8 mouse cellular contexts compared by ENCODE assay signal in genomic region chr10:53115028-53115427, GRCm38 (mm10).
DNase-seq lines count a peak whose midpoint lies in the region; ATAC-seq and TF ChIP-seq lines count a peak whose summit lies in the region.
"Had no signal": no experiment of that assay in that cellular context is flagged by ENCODE, and none has a peak within 500 bp of the region (broad histone marks: within the 10 kb centered on the region; RNA-seq: fewer than 3 reads in every experiment).

No protein-coding gene starts in this region.

- TF ChIP-seq EP300 in CH12.LX (IDR thresholded peaks at IDR 0.05; ENCODE audit: low read length): no peak

- H3K27ac ChIP-seq in CH12.LX (ENCODE audit: insufficient read depth, low read depth): no peak overlapping the region
- H3K27ac ChIP-seq in kidney, embryonic 14.5 days (ENCODE audit: low read depth, low read length): no peak overlapping the region
- H3K27ac ChIP-seq: heart, embryonic 15.5 days had no signal

- TF ChIP-seq RAD21 in CH12.LX (IDR thresholded peaks at IDR 0.05; ENCODE audit: low read depth, low read length): peak; percentile 76

- H3K36me3 ChIP-seq in CH12.LX (replicated peaks in 1 of 2; ENCODE audit: control insufficient read depth in 1 of 2, insufficient read depth in 1 of 2, low read length in 1 of 2): no peaks in the 10 kb centered on the region
- no peaks in the 10 kb centered on the region for H3K36me3 ChIP-seq in kidney, embryonic 14.5 days (ENCODE audit: control insufficient read depth, insufficient read depth, low read length)
- H3K36me3 ChIP-seq: heart, embryonic 15.5 days had no signal

- dilution Hi-C loops in CH12.LX (cut with MboI; ENCODE audit: extremely low pct_ligation_motif_present, extremely low pct_unique_long_range_greater_than_20kb, low sequenced_read_pairs): no loop called here

- H3K9me3 ChIP-seq in CH12.LX (replicated peaks; ENCODE audit: low read length): no peaks in the 10 kb centered on the region
- no peaks in the 10 kb centered on the region for H3K9me3 ChIP-seq in kidney, embryonic 14.5 days (ENCODE audit: control insufficient read depth, low read length)
- H3K9me3 ChIP-seq: heart, embryonic 15.5 days had no signal

- TF ChIP-seq POLR2A in CH12.LX (IDR thresholded peaks at IDR 0.05; ENCODE audit: low read depth, low read length): no peak

- H3K27me3 ChIP-seq in CH12.LX (replicated peaks): no peaks in the 10 kb centered on the region
- H3K27me3 ChIP-seq in kidney, embryonic 14.5 days (ENCODE audit: control insufficient read depth, insufficient read depth, low read length): no peaks in the 10 kb centered on the region
- H3K27me3 ChIP-seq: heart, embryonic 15.5 days had no signal

- intact Hi-C loops in gastrocnemius, postnatal 14 days (cut with DNase I; ENCODE audit: low total_unique reads): loop anchor here (10.0 kb wide), 1 partner anchor 420 kb away; no protein-coding TSS in a partner anchor

- 30% methylated on average over 3 of the region's 3 CpGs for WGBS in kidney, embryonic 14.5 days

- peak; percentile 84 to 96 for TF ChIP-seq CTCF in CH12.LX (conservative IDR thresholded peaks at IDR 0.05 in 1 of 2, IDR thresholded peaks at IDR 0.05 in 1 of 2; ENCODE audit: low read depth in 2 of 2, low read length in 2 of 2)

- ATAC-seq in kidney, embryonic 14.5 days (ENCODE audit: low FRiP score, low TSS enrichment): peak; percentile 71; the same call in 1 of the 2 replicates

- no peak overlapping the region for H3K4me3 ChIP-seq in CH12.LX (replicated peaks in 1 of 3; ENCODE audit: low read depth in 2 of 3, low read length in 2 of 3, poor library complexity in 1 of 3)
- H3K4me3 ChIP-seq in kidney, embryonic 14.5 days (ENCODE audit: low read length): no peak overlapping the region
- H3K4me3 ChIP-seq: heart, embryonic 15.5 days had no signal

- H3K9ac ChIP-seq in CH12.LX (ENCODE audit: insufficient read depth, low read depth): no peak overlapping the region
- no peak overlapping the region for H3K9ac ChIP-seq in kidney, embryonic 14.5 days (ENCODE audit: low read depth, low read length)
- H3K9ac ChIP-seq: heart, embryonic 15.5 days had no signal

- in situ Hi-C loops in CH12.LX (cut with MboI; ENCODE audit: low pct_ligation_motif_present, low pct_unique_long_range_greater_than_20kb, low sequenced_read_pairs): loop anchor here (25.0 kb wide), 1 partner anchor 422 kb away; no protein-coding TSS in a partner anchor

- H3K4me2 ChIP-seq in CH12.LX (ENCODE audit: insufficient read depth, low read depth, poor library complexity, severe bottlenecking): no peak overlapping the region
- H3K4me2 ChIP-seq in kidney, embryonic 14.5 days (replicated peaks; ENCODE audit: low read depth, low read length): no peak overlapping the region
- H3K4me2 ChIP-seq: heart, embryonic 15.5 days had no signal

- H3K4me1 ChIP-seq in CH12.LX (ENCODE audit: control insufficient read depth in 1 of 2, insufficient read depth in 2 of 2): no peaks in the 10 kb centered on the region
- no peaks in the 10 kb centered on the region for H3K4me1 ChIP-seq in kidney, embryonic 14.5 days (ENCODE audit: control insufficient read depth, insufficient read depth, low read length)
- H3K4me1 ChIP-seq: heart, embryonic 15.5 days had no signal

- H3K79me2 ChIP-seq in CH12.LX (replicated peaks; ENCODE audit: control insufficient read depth, extremely low read depth, insufficient read depth, poor library complexity, severe bottlenecking): no peaks in the 10 kb centered on the region

- DNase-seq in CH12.LX (ENCODE audit: extremely low read depth) (peak; percentile 67), WW6 (ENCODE audit: low read depth, low spot score) (peak; percentile 31)
- peak; percentile 32 to 47 for DNase-seq in cerebellum, postnatal 4 days (ENCODE audit: low spot score in 2 of 2)
- peak; percentile 60 for DNase-seq in gastrocnemius, postnatal 14 days
- peak; percentile 68 for DNase-seq in lung, postnatal 10 days
- peak; percentile 63 for DNase-seq in right cerebral cortex, postnatal 4 days

TF ChIP-seq in CH12.LX, 34 proteins besides CTCF, POLR2A, EP300 and RAD21:
- TF ChIP-seq IRF4 (IDR thresholded peaks at IDR 0.05; ENCODE audit: low read depth, low read length) (peak; percentile 53; the same call in 1 of the 2 replicates), USF2 (conservative IDR thresholded peaks at IDR 0.05; ENCODE audit: low read depth, low read length) (no peak), MXI1 (IDR thresholded peaks at IDR 0.05; ENCODE audit: low read depth, low read length) (no peak), ETS1 (conservative IDR thresholded peaks at IDR 0.05; ENCODE audit: low read depth, low read length) (no peak), MAFK (IDR thresholded peaks at IDR 0.05; ENCODE audit: insufficient replicate concordance, low read length) (no peak), ZMIZ1 (IDR thresholded peaks at IDR 0.05; ENCODE audit: low read depth, low read length) (no peak), TCF12 (IDR thresholded peaks at IDR 0.05; ENCODE audit: low read depth, low read length) (no peak), ZC3H11A (IDR thresholded peaks at IDR 0.05; ENCODE audit: low read depth, low read length) (peak; percentile 41), SIN3A (IDR thresholded peaks at IDR 0.05; ENCODE audit: low read length) (no peak), MYC (IDR thresholded peaks at IDR 0.05; ENCODE audit: low read depth, low read length) (no peak), MAZ (IDR thresholded peaks at IDR 0.05; ENCODE audit: low read depth, low read length) (no peak), NELFE (IDR thresholded peaks at IDR 0.05; ENCODE audit: low read depth, low read length) (no peak), MEF2A (IDR thresholded peaks at IDR 0.05; ENCODE audit: borderline replicate concordance, low read depth, low read length) (no peak), USF1 (IDR thresholded peaks at IDR 0.05; ENCODE audit: low read depth, low read length) (no peak), CHD2 (IDR thresholded peaks at IDR 0.05; ENCODE audit: low read length) (no peak), JUN (IDR thresholded peaks at IDR 0.05; ENCODE audit: insufficient read depth, low read depth, low read length) (no peak), BHLHE40 (IDR thresholded peaks at IDR 0.05; ENCODE audit: low read depth, low read length) (no peak), SMC3 (IDR thresholded peaks at IDR 0.05; ENCODE audit: low read depth, low read length) (peak; percentile 92), KAT2A (IDR thresholded peaks at IDR 0.05; ENCODE audit: insufficient replicate concordance, low read length) (no peak), RCOR1 (conservative IDR thresholded peaks at IDR 0.05; ENCODE audit: low read depth, low read length) (no peak), JUND (conservative IDR thresholded peaks at IDR 0.05; ENCODE audit: low read depth, low read length) (no peak)
